Mouse (Mus musculus): ENCODE data around the gene Hist3h2a. TPM values are rescaled to one million over a fixed set of nuclear protein-coding genes. Genes with fewer than 3 reads are reported as not detected.
A peak's percentile ranks its signal among the peaks of the same experiment; 100 is the strongest.

Gene Hist3h2a
- polyA plus RNA-seq (2015; fragmentation: Nextera tagmentation; extraction: Ambion mirVana): 34.0 and 34.3 TPM in 2 replicates

- H3K27ac ChIP-seq: peak within 1 kb of the TSS; percentile 98
- WGBS: under 1% methylated on average over 49 of the region's 49 CpGs
- peaks cover 8% of the 10 kb centered on the region for H3K36me3 ChIP-seq
- H3K4me1 ChIP-seq: peaks cover 43% of the 10 kb centered on the region
- H3K9ac ChIP-seq: peak within 1 kb of the TSS; percentile 96
- peak within 1 kb of the TSS; percentile 84 for H3K4me3 ChIP-seq
- peak within 1 kb of the TSS; percentile 94 for H3K4me2 ChIP-seq
- peaks cover 24% of the 10 kb centered on the region for H3K27me3 ChIP-seq
- H3K9me3 ChIP-seq: no peaks in the 10 kb centered on the region
- ATAC-seq (ENCODE audit: insufficient number of reproducible peaks, insufficient read depth, low FRiP score, low TSS enrichment, low read depth): peak; percentile 90
Observed at GRCm38 (mm10) chr11:58954420-58955142, at the start of gene Hist3h2a, which contains the start of gene Trim17. Hist3h2a (plus strand) TSS chr11:58954685. Trim17 (plus strand) TSS chr11:58954685.

GRCm38 (mm10) chr11:58904838-58905237, 49.6 kb upstream of the Hist3h2a start:
- Histone ChIP-seq H3K36me3 (peaks cover 23% of the 10 kb centered on the region), H3K27ac (no peak overlapping the region), H3K27me3 (no peaks in the 10 kb centered on the region), H3K4me3 (no peak overlapping the region), H3K4me1 (peaks cover 12% of the 10 kb centered on the region), H3K4me2 (0 out of 2 replicates have a peak overlapping the region, but pooled peaks have one; percentile 82), H3K9me3 (no peaks in the 10 kb centered on the region), H3K9ac (no peak overlapping the region)
- no peak for ATAC-seq (ENCODE audit: insufficient number of reproducible peaks, insufficient read depth, low FRiP score, low TSS enrichment, low read depth)
- WGBS: 50% methylated on average over 6 of the region's 6 CpGs

- H3K36me3 ChIP-seq: no peaks in the 10 kb centered on the region
- WGBS: 78% methylated on average over 1 of the region's 1 CpGs
- 0 out of 2 replicates have a peak overlapping the region, but pooled peaks have one; percentile 71 for H3K4me2 ChIP-seq
- no peak overlapping the region; the same call in 1 of the 2 replicates for H3K9ac ChIP-seq
- H3K4me3 ChIP-seq: no peak overlapping the region
- ATAC-seq (ENCODE audit: insufficient number of reproducible peaks, insufficient read depth, low FRiP score, low TSS enrichment, low read depth): no peak
- H3K27me3 ChIP-seq: no peaks in the 10 kb centered on the region
- H3K9me3 ChIP-seq: no peaks in the 10 kb centered on the region
- H3K27ac ChIP-seq: no peak overlapping the region
- peaks cover 5% of the 10 kb centered on the region; the same call in 1 of the 2 replicates for H3K4me1 ChIP-seq
Observed at GRCm38 (mm10) chr11:58913776-58914175, 40.7 kb upstream of the Hist3h2a start.

- Histone ChIP-seq H3K27me3 (no peaks in the 10 kb centered on the region), H3K4me1 (peaks cover 5% of the 10 kb centered on the region; the same call in 1 of the 2 replicates), H3K4me3 (peak overlapping the region; percentile 43), H3K27ac (no peak overlapping the region; the same call in 1 of the 2 replicates), H3K9me3 (no peaks in the 10 kb centered on the region), H3K36me3 (no peaks in the 10 kb centered on the region), H3K9ac (peak overlapping the region; percentile 65), H3K4me2 (peak overlapping the region; percentile 71)
- 17% methylated on average over 17 of the region's 17 CpGs for WGBS
- ATAC-seq (ENCODE audit: insufficient number of reproducible peaks, insufficient read depth, low FRiP score, low TSS enrichment, low read depth): no peak
Observed at GRCm38 (mm10) chr11:58914461-58915028, 39.9 kb upstream of the Hist3h2a start.

- Histone ChIP-seq H3K4me2 (no peak overlapping the region), H3K27ac (no peak overlapping the region), H3K4me3 (no peak overlapping the region), H3K9ac (no peak overlapping the region), H3K27me3 (no peaks in the 10 kb centered on the region), H3K36me3 (no peaks in the 10 kb centered on the region), H3K9me3 (no peaks in the 10 kb centered on the region), H3K4me1 (peaks cover 5% of the 10 kb centered on the region; the same call in 1 of the 2 replicates)
- 56% methylated on average over 14 of the region's 14 CpGs for WGBS
- ATAC-seq (ENCODE audit: insufficient number of reproducible peaks, insufficient read depth, low FRiP score, low TSS enrichment, low read depth): no peak
Observed at GRCm38 (mm10) chr11:58916879-58917744, 37.4 kb upstream of the Hist3h2a start.

GRCm38 (mm10) chr11:58917745-58918366, 36.6 kb upstream of the Hist3h2a start, which contains the start of gene Btnl10:
Btnl10 (plus strand) TSS chr11:58917908.
- no peak for ATAC-seq (ENCODE audit: insufficient number of reproducible peaks, insufficient read depth, low FRiP score, low TSS enrichment, low read depth)
- H3K27ac ChIP-seq: no peak within 1 kb of the TSS
- peaks cover 5% of the 10 kb centered on the region; the same call in 1 of the 2 replicates for H3K4me1 ChIP-seq
- WGBS: 74% methylated on average over 12 of the region's 12 CpGs
- no peaks in the 10 kb centered on the region for H3K36me3 ChIP-seq
- no peak within 1 kb of the TSS for H3K4me3 ChIP-seq
- no peaks in the 10 kb centered on the region for H3K9me3 ChIP-seq
- no peak within 1 kb of the TSS for H3K4me2 ChIP-seq
- H3K9ac ChIP-seq: no peak within 1 kb of the TSS
- H3K27me3 ChIP-seq: no peaks in the 10 kb centered on the region

- Histone ChIP-seq H3K4me1 (peaks cover 5% of the 10 kb centered on the region; the same call in 1 of the 2 replicates), H3K36me3 (no peaks in the 10 kb centered on the region), H3K4me3 (no peak overlapping the region), H3K9me3 (no peaks in the 10 kb centered on the region), H3K9ac (no peak overlapping the region), H3K27ac (no peak overlapping the region), H3K4me2 (no peak overlapping the region), H3K27me3 (no peaks in the 10 kb centered on the region)
- no peak for ATAC-seq (ENCODE audit: insufficient number of reproducible peaks, insufficient read depth, low FRiP score, low TSS enrichment, low read depth)
- 75% methylated on average over 5 of the region's 5 CpGs for WGBS
Observed at GRCm38 (mm10) chr11:58918759-58919158, 35.7 kb upstream of the Hist3h2a start.

- H3K27ac ChIP-seq: no peak overlapping the region
- H3K9ac ChIP-seq: no peak overlapping the region
- no peaks in the 10 kb centered on the region for H3K27me3 ChIP-seq
- no peak overlapping the region for H3K4me2 ChIP-seq
- no peaks in the 10 kb centered on the region for H3K4me1 ChIP-seq
- WGBS: 85% methylated on average over 9 of the region's 9 CpGs
- no peaks in the 10 kb centered on the region for H3K9me3 ChIP-seq
- ATAC-seq (ENCODE audit: insufficient number of reproducible peaks, insufficient read depth, low FRiP score, low TSS enrichment, low read depth): no peak
- H3K4me3 ChIP-seq: no peak overlapping the region
- no peaks in the 10 kb centered on the region for H3K36me3 ChIP-seq
Observed at GRCm38 (mm10) chr11:58922420-58922819, 32.1 kb upstream of the Hist3h2a start.

GRCm38 (mm10) chr11:58926651-58927050, 27.8 kb upstream of the Hist3h2a start:
- H3K9ac ChIP-seq: no peak overlapping the region
- no peak for ATAC-seq (ENCODE audit: insufficient number of reproducible peaks, insufficient read depth, low FRiP score, low TSS enrichment, low read depth)
- H3K9me3 ChIP-seq: no peaks in the 10 kb centered on the region
- H3K36me3 ChIP-seq: peaks cover 6% of the 10 kb centered on the region
- no peak overlapping the region for H3K27ac ChIP-seq
- H3K4me1 ChIP-seq: peaks cover 5% of the 10 kb centered on the region
- no peak overlapping the region for H3K4me2 ChIP-seq
- WGBS: 74% methylated on average over 2 of the region's 3 CpGs
- no peaks in the 10 kb centered on the region for H3K27me3 ChIP-seq
- no peak overlapping the region for H3K4me3 ChIP-seq

- no peak overlapping the region for H3K9ac ChIP-seq
- no peak overlapping the region for H3K4me3 ChIP-seq
- no peak for ATAC-seq (ENCODE audit: insufficient number of reproducible peaks, insufficient read depth, low FRiP score, low TSS enrichment, low read depth)
- WGBS: 70% methylated on average over 2 of the region's 2 CpGs
- no peak overlapping the region for H3K4me2 ChIP-seq
- no peaks in the 10 kb centered on the region for H3K9me3 ChIP-seq
- no peaks in the 10 kb centered on the region for H3K27me3 ChIP-seq
- H3K27ac ChIP-seq: no peak overlapping the region
- H3K4me1 ChIP-seq: peaks cover 5% of the 10 kb centered on the region
- peaks cover 10% of the 10 kb centered on the region for H3K36me3 ChIP-seq
Observed at GRCm38 (mm10) chr11:58927053-58927452, 27.4 kb upstream of the Hist3h2a start.

Measured in embryonic facial prominence, embryonic 13.5 days (tissue).